Mouse (Mus musculus): ENCODE results near the gene Olfr1477. TPM values are rescaled to one million over a fixed set of nuclear protein-coding genes. Genes with fewer than 3 reads are reported as not detected.
"Not testable (repeated sequence)": the region's sequence is repeated elsewhere in the genome, so short reads cannot be mapped to it uniquely, and the experiment has no call there.

Gene Olfr1477
- total RNA-seq (2021), result not detected
- long read RNA-seq, experiment 1, result 0 reads
- long read RNA-seq, experiment 2, result 0 reads

GRCm38 (mm10) chr19:13500246-13500645 is at the start of gene Olfr1477:
Gene Olfr1477, plus strand, starts transcription at chr19:13500546.
- DNase-seq (ENCODE audit: extremely low spot score in 1 of 2, low spot score in 2 of 2), result no peak
- H3K4me3 ChIP-seq, result no peak within 1 kb of the TSS
- no peak within 1 kb of the TSS for H3K27ac ChIP-seq
- TF ChIP-seq CTCF (IDR thresholded peaks at IDR 0.05), result no peak
- intact Hi-C loops (cut with DNase I), result no loop called here

DNA sequence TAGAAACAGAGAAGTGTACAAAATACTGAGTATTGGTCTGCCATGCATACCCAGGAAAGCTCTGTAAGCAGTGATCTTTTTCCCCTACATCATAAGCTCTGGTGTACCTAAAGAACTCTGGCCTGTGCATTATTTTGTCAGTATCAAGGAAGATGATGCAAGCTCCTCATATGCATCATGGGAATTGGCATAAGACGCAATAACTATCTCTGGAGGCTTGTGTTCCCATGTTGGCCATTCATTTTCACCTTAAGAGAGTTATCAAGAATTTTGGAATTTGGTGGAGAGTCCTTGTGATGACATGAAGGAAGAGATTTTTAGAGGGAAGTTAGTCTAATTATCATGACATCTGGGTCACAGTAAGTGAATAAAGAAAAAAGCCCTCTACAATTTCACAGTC is 44.4 kb upstream of the Olfr1477 start, which contains the start of gene Olfr1472:
Gene Olfr1472, minus strand, starts transcription at position 101 of the 400 bp plus-strand sequence.
- intact Hi-C loops (cut with DNase I), result no loop called here
- DNase-seq (ENCODE audit: extremely low spot score in 1 of 2, low spot score in 2 of 2), result no peak
- H3K27ac ChIP-seq, result no peak within 1 kb of the TSS
- H3K4me3 ChIP-seq, result no peak within 1 kb of the TSS
- no peak for TF ChIP-seq CTCF (IDR thresholded peaks at IDR 0.05)

DNA sequence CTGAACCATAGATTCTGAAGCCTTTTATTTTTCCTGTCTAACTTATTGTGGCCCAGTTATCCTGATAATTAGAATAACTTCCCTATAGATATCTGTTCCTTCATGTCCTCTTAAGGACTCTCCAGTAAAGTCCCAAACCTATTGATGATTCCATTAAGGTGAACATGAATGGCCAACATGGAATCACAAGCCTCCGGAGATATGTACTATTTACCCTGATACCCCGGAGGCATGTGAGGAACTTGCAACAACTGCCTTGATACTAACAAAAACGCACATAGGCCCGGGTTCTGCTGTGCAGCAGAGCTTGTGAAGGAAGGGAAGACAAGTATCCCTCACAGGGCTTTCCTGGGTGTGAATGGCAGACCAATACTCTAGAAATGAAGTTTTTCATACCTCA is 31.1 kb upstream of the Olfr1477 start, which contains the start of gene Olfr1474:
Gene Olfr1474, plus strand, starts transcription at position 301 of the 400 bp plus-strand sequence.
- DNase-seq (ENCODE audit: extremely low spot score in 1 of 2, low spot score in 2 of 2); H3K27ac ChIP-seq; intact Hi-C loops (cut with DNase I); H3K4me3 ChIP-seq: not testable (repeated sequence)

DNA sequence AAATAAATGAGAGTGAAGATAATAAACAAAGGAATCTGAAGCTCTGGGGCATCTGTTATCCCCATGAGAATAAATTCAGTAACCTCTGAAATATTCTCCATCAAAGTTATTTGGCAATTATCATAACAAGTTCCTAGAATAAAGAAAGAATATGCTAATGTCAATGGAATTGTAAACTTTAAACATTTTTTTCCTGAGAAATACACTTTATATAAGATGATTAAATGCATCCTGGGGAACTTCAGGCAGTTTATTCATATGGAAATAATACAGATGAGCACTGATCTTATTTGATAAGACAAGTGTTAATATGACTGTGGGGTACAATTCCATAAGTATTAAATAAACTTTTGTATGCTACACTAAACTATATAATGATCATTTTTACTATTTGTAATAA is 20.2 kb upstream of the Olfr1477 start, which contains the start of gene Olfr1475:
Gene Olfr1475, minus strand, starts transcription at position 101 of the 400 bp plus-strand sequence.
- intact Hi-C loops (cut with DNase I), result no loop called here
- Histone ChIP-seq H3K4me3 (no peak within 1 kb of the TSS), H3K27ac (no peak within 1 kb of the TSS)
- no peak for DNase-seq (ENCODE audit: extremely low spot score in 1 of 2, low spot score in 2 of 2)
- no peak for TF ChIP-seq CTCF (IDR thresholded peaks at IDR 0.05)

GRCm38 (mm10) chr19:13527613-13528012 is 27.3 kb downstream of the Olfr1477 start, which contains the start of gene Olfr1480:
Gene Olfr1480, plus strand, starts transcription at chr19:13527913.
- no peak within 1 kb of the TSS for H3K4me3 ChIP-seq
- no peak for DNase-seq (ENCODE audit: extremely low spot score in 1 of 2, low spot score in 2 of 2)
- TF ChIP-seq CTCF (IDR thresholded peaks at IDR 0.05), result no peak
- H3K27ac ChIP-seq, result no peak within 1 kb of the TSS
- intact Hi-C loops (cut with DNase I), result no loop called here

Other genes starting within 250 kb of the Olfr1477 start
- gene Olfr1465, start 185.0 kb upstream of the Olfr1477 start, total RNA-seq (2021), result not detected
- gene Olfr1466, start 161.7 kb upstream of the Olfr1477 start, total RNA-seq (2021), result not detected
- gene Olfr1467, start 138.3 kb upstream of the Olfr1477 start, total RNA-seq (2021), result not detected
- not detected for gene Olfr1469, start 92.7 kb upstream of the Olfr1477 start, total RNA-seq (2021)
- gene Olfr1471, start 57.1 kb upstream of the Olfr1477 start, total RNA-seq (2021), result not detected
- gene Olfr1472, start 44.5 kb upstream of the Olfr1477 start, total RNA-seq (2021), result not detected
- gene Olfr1474, start 31.0 kb upstream of the Olfr1477 start, total RNA-seq (2021), result not detected
- gene Olfr1475, start 20.4 kb upstream of the Olfr1477 start, total RNA-seq (2021), result not detected
- not detected for gene Olfr1480, start 27.4 kb downstream of the Olfr1477 start, total RNA-seq (2021)
- not detected for gene Olfr1484, start 83.0 kb downstream of the Olfr1477 start, total RNA-seq (2021)
- not detected for gene Olfr1487, start 116.8 kb downstream of the Olfr1477 start, total RNA-seq (2021)
- not detected for gene Olfr1489, start 131.1 kb downstream of the Olfr1477 start, total RNA-seq (2021)
- gene Olfr1490, start 150.5 kb downstream of the Olfr1477 start, total RNA-seq (2021), result not detected
- not detected for gene Olfr1491, start 196.7 kb downstream of the Olfr1477 start, total RNA-seq (2021)
- gene Olfr1493-ps1, start 222.7 kb downstream of the Olfr1477 start, total RNA-seq (2021), result not detected
- not detected for gene Olfr1494, start 239.2 kb downstream of the Olfr1477 start, total RNA-seq (2021)